Mouse (Mus musculus) limb, embryonic 14.5 days (tissue): ENCODE results near the gene Smagp. TPM values are rescaled to one million over a fixed set of nuclear protein-coding genes. Genes with fewer than 3 reads are reported as not detected.

Source experiments
- ATAC-seq: fragments of 200-750 bp; cut with Nextera tagmentation; 2 replicates; pipeline ENCODE4 v1.8.0; 2017; ENCODE audit warnings: low read depth, moderate number of reproducible peaks, moderate TSS enrichment; ENCODE audit not compliant: low FRiP score
- DNase-seq: peaks from one replicate; pipeline ENCODE4 v3.0.0-alpha.2; 2015; ENCODE audit warnings: low spot score
- H3K27ac ChIP-seq: fragments of 300-500 bp; sonication (generic); replicated peaks from 2 replicates; pipeline ENCODE4 v1.5.1; 2014; ENCODE audit warnings: low read depth, mild to moderate bottlenecking, low read length, moderate library complexity, mixed read lengths
- H3K27me3 ChIP-seq: fragments of 300-500 bp; sonication (generic); 2 replicates; pipeline ENCODE4 v1.6.1; 2014; ENCODE audit warnings: low read length, mixed read lengths; ENCODE audit not compliant: control insufficient read depth, insufficient read depth
- H3K36me3 ChIP-seq: fragments of 300-500 bp; sonication (generic); 2 replicates; pipeline ENCODE4 v1.6.1; 2014; ENCODE audit warnings: mild to moderate bottlenecking, low read length, moderate library complexity, mixed read lengths; ENCODE audit not compliant: control insufficient read depth, insufficient read depth
- H3K4me1 ChIP-seq: fragments of 300-500 bp; sonication (generic); 2 replicates; pipeline ENCODE4 v1.6.1; 2014; ENCODE audit warnings: antibody characterized with exemption, low read length, mixed read lengths; ENCODE audit not compliant: control insufficient read depth, insufficient read depth
- H3K4me2 ChIP-seq: fragments of 300-500 bp; sonication (generic); replicated peaks from 2 replicates; pipeline ENCODE4 v1.6.1; 2014; ENCODE audit warnings: low read depth, mild to moderate bottlenecking, low read length, moderate library complexity; ENCODE audit not compliant: severe bottlenecking
- H3K4me3 ChIP-seq: fragments of 300-500 bp; sonication (generic); replicated peaks from 2 replicates; pipeline ENCODE4 v1.5.1; 2014; ENCODE audit warnings: low read length
- H3K9ac ChIP-seq: fragments of 300-500 bp; sonication (generic); 2 replicates; pipeline ENCODE4 v1.6.1; 2014; ENCODE audit warnings: mild to moderate bottlenecking, low read depth, low read length, moderate library complexity; ENCODE audit not compliant: severe bottlenecking
- H3K9me3 ChIP-seq: fragments of 300-500 bp; sonication (generic); 2 replicates; pipeline ENCODE4 v1.6.1; 2016; ENCODE audit warnings: low read length; ENCODE audit not compliant: control insufficient read depth
- POLR2A ChIP-seq: fragments of 200-500 bp; IDR thresholded peaks from 2 replicates; pipeline ENCODE4 v1.8.0; 2012; ENCODE audit warnings: inconsistent platforms, mild to moderate bottlenecking, moderate library complexity, borderline replicate concordance; ENCODE audit not compliant: insufficient read depth, insufficient read length; ENCODE audit errors: extremely low read depth
- WGBS: fragments of 180-500 bp; shearing (Covaris S2); extraction: QIAGEN DNeasy Blood & Tissue Kit; methylation state at CpG from one replicate; pipeline ENCODE4 v1.1.7; 2014; 5-methylcytosine and 5-hydroxymethylcytosine counted together
- polyA plus RNA-seq, 2 experiments: library from polyadenylated mRNA; depleted of rRNA in 1 of 2; stranded (reverse) in 1 of 2; unstranded in 1 of 2; fragments of >200 nt; fragmentation: Nextera tagmentation in 1 of 2; extraction: Ambion mirVana in 1 of 2; gene quantifications; 2 replicates each; pipeline versions ENCODE4 v1.2.1 to v1.2.3; 2012 to 2014

Smagp gene
- polyA plus RNA-seq, 2 experiments, result 19.7 to 25.4 TPM

DNA sequence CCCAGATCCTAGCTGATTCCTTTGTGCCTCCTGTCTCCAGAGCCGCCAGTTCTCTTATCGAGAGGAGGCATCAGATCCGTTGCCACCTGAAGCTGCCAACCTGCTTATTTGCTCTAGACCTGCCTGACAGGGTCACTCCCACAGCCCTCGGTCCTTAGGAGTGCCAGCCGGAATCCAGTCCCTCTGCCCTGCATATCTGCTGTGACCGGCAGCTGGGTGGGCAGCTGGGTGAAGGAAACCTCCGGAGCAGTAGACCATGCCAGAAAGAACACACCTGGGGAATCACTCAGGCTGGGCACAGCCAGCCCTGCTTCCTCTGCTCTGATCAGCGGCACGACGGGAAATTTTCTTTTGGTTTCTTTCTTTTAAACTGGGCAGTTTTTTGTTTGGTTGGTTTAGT lies 3.4 kb downstream of the Smagp start:
- H3K4me2 ChIP-seq, result no peak overlapping the region
- H3K27me3 ChIP-seq, result peaks cover 40% of the 10 kb centered on the region
- H3K9ac ChIP-seq, result no peak overlapping the region
- ATAC-seq, result no peak
- no peak for TF ChIP-seq POLR2A
- peaks cover 14% of the 10 kb centered on the region for H3K4me1 ChIP-seq
- no peak overlapping the region for H3K4me3 ChIP-seq
- no peak overlapping the region for H3K27ac ChIP-seq
- WGBS, result 76% methylated on average over 10 of the region's 10 CpGs
- H3K36me3 ChIP-seq, result no peaks in the 10 kb centered on the region
- no peaks in the 10 kb centered on the region for H3K9me3 ChIP-seq
- no peak for DNase-seq

DNA sequence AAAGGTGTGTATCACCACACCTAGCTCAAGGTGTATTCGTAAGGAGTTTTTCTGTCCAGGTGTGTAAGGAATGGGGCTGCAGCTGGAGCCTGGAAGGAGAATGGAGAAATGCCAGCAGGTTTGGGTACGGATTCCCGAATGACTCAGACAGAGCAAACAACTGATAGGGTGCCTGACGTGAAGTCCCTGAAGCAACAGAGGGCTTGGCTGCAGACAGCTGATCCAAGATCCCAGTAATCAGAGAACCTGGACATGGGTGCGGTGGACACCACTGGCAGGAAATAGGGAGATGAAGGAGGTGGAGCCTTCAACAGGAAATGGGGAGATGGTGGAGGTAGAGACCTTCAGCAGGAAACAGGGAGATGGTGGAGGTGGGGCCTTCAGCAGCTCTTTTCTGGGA lies 4.4 kb downstream of the Smagp start:
- Histone ChIP-seq H3K4me1 (peaks cover 21% of the 10 kb centered on the region), H3K9me3 (no peaks in the 10 kb centered on the region), H3K4me2 (no peak overlapping the region), H3K27ac (no peak overlapping the region), H3K4me3 (no peak overlapping the region), H3K27me3 (peaks cover 32% of the 10 kb centered on the region), H3K36me3 (no peaks in the 10 kb centered on the region), H3K9ac (no peak overlapping the region)
- 87% methylated on average over 5 of the region's 5 CpGs for WGBS
- no peak for DNase-seq
- TF ChIP-seq POLR2A, result no peak
- ATAC-seq, result no peak

DNA sequence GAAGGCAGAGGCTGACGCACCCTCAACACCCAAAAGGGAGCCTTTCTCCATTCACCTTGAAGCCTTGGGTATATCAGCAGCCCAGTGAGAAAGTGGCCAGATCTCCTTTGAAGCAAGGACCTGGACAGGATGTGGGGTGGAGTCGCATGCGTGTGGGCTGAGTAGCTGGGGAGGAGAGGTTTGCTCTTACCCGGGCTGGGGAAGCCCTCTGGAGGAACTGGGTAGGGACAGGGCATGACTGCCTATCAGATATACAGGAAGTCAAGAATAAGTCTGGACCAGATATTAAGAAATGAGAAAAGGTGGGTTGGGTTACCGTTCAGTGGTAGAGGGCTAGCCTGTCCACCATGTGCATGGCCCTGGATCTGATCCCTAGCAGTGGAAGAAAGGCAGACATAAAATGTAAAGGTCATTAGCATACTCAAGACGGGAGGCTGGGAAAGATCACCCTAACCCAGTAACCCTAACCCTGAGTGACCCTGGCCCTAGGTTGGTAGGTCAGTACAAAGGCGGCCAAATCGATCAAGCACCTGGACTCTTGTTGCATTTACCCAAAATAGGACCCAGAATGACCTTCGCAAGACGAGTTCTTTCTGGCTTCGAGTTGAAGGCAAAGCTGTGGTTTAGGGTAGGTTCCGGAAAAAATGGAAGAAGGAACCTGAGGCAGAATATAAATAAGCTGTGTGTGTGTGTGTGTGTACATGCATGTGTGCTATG lies 5.1 kb downstream of the Smagp start:
- Histone ChIP-seq H3K27me3 (peaks cover 24% of the 10 kb centered on the region), H3K4me3 (no peak overlapping the region), H3K9me3 (no peaks in the 10 kb centered on the region), H3K9ac (no peak overlapping the region), H3K27ac (no peak overlapping the region), H3K4me1 (peaks cover 15% of the 10 kb centered on the region; the same call in 1 of the 2 replicates), H3K36me3 (no peaks in the 10 kb centered on the region), H3K4me2 (no peak overlapping the region)
- no peak for ATAC-seq
- WGBS, result 80% methylated on average over 12 of the region's 12 CpGs
- no peak for TF ChIP-seq POLR2A
- DNase-seq, result no peak

DNA sequence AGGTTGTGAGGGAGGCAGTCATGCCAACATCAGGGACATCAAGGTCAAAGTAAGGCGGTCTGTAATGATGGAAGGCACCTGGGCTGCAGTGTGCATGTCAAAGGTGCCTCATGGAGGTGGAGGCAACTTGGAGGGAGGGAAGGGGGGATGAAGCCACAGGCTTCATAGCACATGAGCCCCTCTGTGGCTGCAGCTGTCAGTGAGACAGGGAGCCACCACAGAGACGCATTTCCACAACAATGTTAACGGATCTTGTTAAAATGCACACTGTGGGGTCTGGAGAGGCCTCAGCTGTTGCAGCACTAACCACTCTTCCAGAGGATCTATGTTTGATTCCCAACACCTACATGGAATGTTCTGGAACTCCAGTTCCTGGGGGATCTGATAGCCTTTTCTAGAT lies 6.6 kb downstream of the Smagp start:
- Histone ChIP-seq H3K9ac (no peak overlapping the region), H3K27ac (no peak overlapping the region), H3K4me3 (no peak overlapping the region), H3K4me1 (peaks cover 8% of the 10 kb centered on the region; the same call in 1 of the 2 replicates), H3K4me2 (no peak overlapping the region), H3K9me3 (no peaks in the 10 kb centered on the region), H3K36me3 (no peaks in the 10 kb centered on the region), H3K27me3 (peaks cover 10% of the 10 kb centered on the region)
- ATAC-seq, result no peak
- no peak for DNase-seq
- 55% methylated on average over 3 of the region's 3 CpGs for WGBS
- TF ChIP-seq POLR2A, result no peak

DNA sequence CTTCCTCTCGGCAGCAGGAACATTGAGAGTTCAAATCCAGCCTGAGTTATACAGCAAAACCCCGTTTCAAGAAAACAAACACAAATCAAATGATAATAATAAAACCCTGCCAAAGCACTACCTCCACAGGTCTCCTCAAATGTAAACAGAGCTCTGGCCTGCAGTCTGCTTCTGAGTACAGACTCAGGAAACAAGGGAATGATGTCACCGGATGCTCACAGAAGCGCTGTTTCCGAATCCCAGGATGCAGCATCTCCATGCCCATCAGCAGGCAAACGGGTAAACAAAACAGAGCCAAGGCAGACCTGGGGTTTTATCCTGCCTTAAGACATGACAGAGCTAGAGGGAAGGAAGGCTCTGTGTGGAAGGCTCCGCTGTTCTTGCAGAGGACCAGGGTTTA lies 7.9 kb downstream of the Smagp start:
- H3K4me1 ChIP-seq, result peaks cover 8% of the 10 kb centered on the region; the same call in 1 of the 2 replicates
- no peak overlapping the region for H3K4me2 ChIP-seq
- H3K27me3 ChIP-seq, result no peaks in the 10 kb centered on the region
- no peak overlapping the region for H3K9ac ChIP-seq
- WGBS, result 46% methylated on average over 7 of the region's 7 CpGs
- TF ChIP-seq POLR2A, result no peak
- H3K4me3 ChIP-seq, result no peak overlapping the region
- no peaks in the 10 kb centered on the region for H3K9me3 ChIP-seq
- no peaks in the 10 kb centered on the region for H3K36me3 ChIP-seq
- DNase-seq, result no peak
- ATAC-seq, result no peak
- H3K27ac ChIP-seq, result no peak overlapping the region
